Mouse (Mus musculus) testis, adult 2 months (tissue): ENCODE measurements at regions not wholly inside any gene's neighbourhood (a gene's known extent, or its start where the extent isn't known, plus 50 kb on each side); places are given as distances from the start of the nearest gene placed in this dataset.

Experiments used
- H3K27ac ChIP-seq: fragments of 200-500 bp; 2 replicates; pipeline ENCODE4 v1.5.1; 2012; ENCODE audit warnings: low read depth, low read length; ENCODE audit not compliant: control insufficient read depth, insufficient read depth
- H3K27me3 ChIP-seq: fragments of 200-500 bp; 2 replicates; pipeline ENCODE4 v1.6.1; 2012; ENCODE audit warnings: mild to moderate bottlenecking, low read length, moderate library complexity; ENCODE audit not compliant: control insufficient read depth, insufficient read depth
- H3K36me3 ChIP-seq: fragments of 200-500 bp; 2 replicates; pipeline ENCODE4 v1.6.1; 2012; ENCODE audit warnings: mild to moderate bottlenecking, low read length; ENCODE audit not compliant: control insufficient read depth, insufficient read depth
- H3K4me1 ChIP-seq: fragments of 200-500 bp; 2 replicates; pipeline ENCODE4 v1.6.1; 2012; ENCODE audit warnings: low read length; ENCODE audit not compliant: control insufficient read depth, insufficient read depth
- H3K4me3 ChIP-seq: fragments of 200-500 bp; 2 replicates; pipeline ENCODE4 v1.5.1; 2012; ENCODE audit warnings: low read depth, mild to moderate bottlenecking, low read length, moderate library complexity, mixed read lengths; ENCODE audit not compliant: control insufficient read depth
- CTCF ChIP-seq: fragments of 200-500 bp; IDR thresholded peaks from 2 replicates; pipeline ENCODE4 v1.5.1; 2012; ENCODE audit warnings: low read depth, mild to moderate bottlenecking, inconsistent platforms, low read length, moderate library complexity; ENCODE audit not compliant: control insufficient read depth, insufficient read depth, insufficient replicate concordance
- POLR2A ChIP-seq: fragments of 200-500 bp; IDR thresholded peaks from 2 replicates; pipeline ENCODE4 v1.6.1; 2012; ENCODE audit warnings: low read depth, mild to moderate bottlenecking, inconsistent platforms, low read length, moderate library complexity; ENCODE audit not compliant: control insufficient read depth

DNA sequence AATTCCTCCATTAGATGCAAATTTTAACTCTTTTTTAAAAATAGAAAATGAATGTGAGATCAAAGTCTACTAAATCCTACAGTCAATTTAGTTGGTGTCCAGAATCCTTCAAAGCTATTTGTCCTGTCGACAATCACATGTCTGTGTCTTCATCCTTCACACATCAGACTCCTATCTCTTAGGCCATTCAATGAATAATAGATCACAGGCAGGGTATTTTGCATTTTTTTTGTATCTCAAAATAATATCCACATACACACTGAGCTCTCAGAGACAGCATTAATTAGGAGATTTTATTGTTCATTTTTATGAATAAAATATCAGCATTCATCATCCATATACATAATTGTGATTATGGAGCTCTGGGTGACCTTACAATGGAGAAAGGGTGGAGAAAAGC lies 427.2 kb downstream of the Hao1 start:
- no peaks in the 10 kb centered on the region for H3K4me1 ChIP-seq
- H3K36me3 ChIP-seq: no peaks in the 10 kb centered on the region
- no peaks in the 10 kb centered on the region for H3K27me3 ChIP-seq
- no peak overlapping the region for H3K27ac ChIP-seq
- no peak overlapping the region for H3K4me3 ChIP-seq
- no peak for TF ChIP-seq POLR2A
- no peak for TF ChIP-seq CTCF

DNA sequence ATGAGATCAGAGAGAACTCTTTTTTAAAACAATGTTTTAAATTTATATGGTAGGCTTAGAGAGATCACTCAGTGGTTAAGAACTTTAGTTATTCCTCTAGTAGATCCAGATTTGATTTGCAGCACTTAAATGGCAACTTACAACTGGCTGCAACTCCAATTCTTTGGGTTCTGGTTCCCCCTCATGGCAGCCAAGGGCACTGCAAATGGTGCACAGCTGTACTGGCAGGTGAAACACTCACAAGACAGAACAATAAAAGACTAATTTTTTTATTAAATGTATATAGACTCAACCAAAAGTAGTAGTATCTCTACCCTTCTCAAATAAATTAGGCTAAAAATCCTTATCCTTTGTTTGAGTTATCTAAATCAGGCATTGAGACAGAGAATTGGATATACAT lies 446.9 kb downstream of the Hao1 start:
- Histone ChIP-seq H3K36me3 (no peaks in the 10 kb centered on the region), H3K4me1 (no peaks in the 10 kb centered on the region), H3K27me3 (no peaks in the 10 kb centered on the region), H3K4me3 (no peak overlapping the region), H3K27ac (no peak overlapping the region)
- no peak for TF ChIP-seq POLR2A
- no peak for TF ChIP-seq CTCF

DNA sequence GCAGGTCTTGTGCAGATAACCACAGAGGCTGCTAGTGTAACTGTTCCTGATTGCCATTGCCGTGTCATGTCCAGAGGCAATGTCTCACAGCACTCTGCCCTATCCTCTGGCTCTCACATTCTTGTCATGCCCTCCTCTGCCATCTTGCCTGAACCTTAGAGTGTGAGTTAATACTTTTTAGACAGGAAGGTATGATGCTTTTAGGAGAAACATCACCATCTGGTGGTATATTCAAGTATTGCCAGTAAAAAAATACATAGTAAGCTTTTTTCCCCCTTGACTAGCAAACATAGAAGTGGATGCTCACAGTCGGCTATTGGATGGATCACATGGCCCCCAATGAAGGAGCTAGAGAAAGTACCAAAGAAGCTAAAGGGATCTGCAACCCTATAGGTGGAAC lies 465.8 kb downstream of the Hao1 start:
- no peaks in the 10 kb centered on the region for H3K27me3 ChIP-seq
- no peak overlapping the region for H3K4me3 ChIP-seq
- H3K36me3 ChIP-seq: no peaks in the 10 kb centered on the region
- no peaks in the 10 kb centered on the region for H3K4me1 ChIP-seq
- TF ChIP-seq POLR2A: no peak
- no peak for TF ChIP-seq CTCF
- no peak overlapping the region for H3K27ac ChIP-seq

DNA sequence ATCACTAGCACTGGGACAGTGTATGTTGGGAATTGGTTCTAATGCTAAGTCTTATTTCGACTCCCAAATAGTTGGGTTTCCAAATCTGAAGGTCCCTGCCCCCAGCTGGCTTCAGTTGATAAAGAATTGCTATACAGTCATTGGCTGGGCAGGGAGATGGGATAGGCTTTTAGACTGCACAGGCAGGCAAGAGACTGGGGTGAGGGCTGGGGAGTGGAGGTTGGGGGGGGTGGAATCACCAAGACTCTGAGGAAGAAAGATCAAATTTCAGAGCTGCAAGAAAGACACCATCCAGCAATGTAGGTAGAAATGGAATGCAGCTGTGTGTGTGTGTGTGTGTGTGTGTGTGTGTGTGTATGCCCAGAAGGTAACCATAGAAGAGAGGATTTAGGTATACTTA lies 474.0 kb downstream of the Hao1 start:
- H3K27ac ChIP-seq: no peak overlapping the region
- no peaks in the 10 kb centered on the region for H3K4me1 ChIP-seq
- H3K36me3 ChIP-seq: no peaks in the 10 kb centered on the region
- TF ChIP-seq POLR2A (no peak), CTCF (no peak)
- H3K27me3 ChIP-seq: no peaks in the 10 kb centered on the region
- H3K4me3 ChIP-seq: no peak overlapping the region

DNA sequence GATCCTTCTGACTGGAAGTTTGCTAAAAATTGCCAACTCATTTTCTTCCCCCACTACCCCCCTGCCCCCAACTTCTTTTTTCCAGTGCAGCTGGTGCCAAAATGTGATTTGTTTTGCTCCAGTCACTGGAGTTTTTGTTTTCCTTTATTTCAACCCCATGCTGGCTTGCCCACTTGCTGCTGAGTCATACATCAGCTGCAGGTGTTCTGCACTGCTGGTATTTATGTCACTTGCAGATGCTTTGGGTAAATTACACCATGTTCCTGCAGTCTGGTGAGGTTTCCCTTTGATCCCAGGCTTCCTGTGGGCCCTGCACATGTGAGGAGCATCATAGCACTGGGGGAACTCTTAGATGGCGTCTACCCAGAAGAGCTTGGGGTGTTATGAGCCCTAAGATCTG lies 476.2 kb downstream of the Hao1 start:
- TF ChIP-seq CTCF: no peak
- no peak for TF ChIP-seq POLR2A
- no peaks in the 10 kb centered on the region for H3K27me3 ChIP-seq
- H3K36me3 ChIP-seq: no peaks in the 10 kb centered on the region
- no peaks in the 10 kb centered on the region for H3K4me1 ChIP-seq
- no peak overlapping the region for H3K4me3 ChIP-seq
- H3K27ac ChIP-seq: no peak overlapping the region

DNA sequence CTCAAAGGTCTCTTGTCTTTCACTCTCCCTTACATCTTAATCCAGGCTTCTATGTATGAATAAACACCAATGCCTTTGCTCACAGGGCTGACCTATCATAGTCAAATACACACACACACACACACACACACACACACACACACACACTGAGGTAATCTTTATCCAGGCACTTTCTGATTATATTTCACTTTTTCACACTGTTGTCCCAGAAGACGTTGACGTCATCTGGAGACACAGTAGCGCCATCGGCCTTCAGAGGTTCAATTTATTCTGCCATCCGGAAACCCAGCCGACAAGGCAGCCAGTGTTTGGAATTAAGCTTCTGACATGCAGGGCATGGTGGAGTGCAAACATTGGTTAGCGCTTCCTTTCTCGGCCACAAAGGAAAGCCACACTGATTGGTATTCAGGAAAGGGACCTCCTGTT lies 486.2 kb downstream of the Hao1 start:
- TF ChIP-seq POLR2A: no peak
- no peak for TF ChIP-seq CTCF

DNA sequence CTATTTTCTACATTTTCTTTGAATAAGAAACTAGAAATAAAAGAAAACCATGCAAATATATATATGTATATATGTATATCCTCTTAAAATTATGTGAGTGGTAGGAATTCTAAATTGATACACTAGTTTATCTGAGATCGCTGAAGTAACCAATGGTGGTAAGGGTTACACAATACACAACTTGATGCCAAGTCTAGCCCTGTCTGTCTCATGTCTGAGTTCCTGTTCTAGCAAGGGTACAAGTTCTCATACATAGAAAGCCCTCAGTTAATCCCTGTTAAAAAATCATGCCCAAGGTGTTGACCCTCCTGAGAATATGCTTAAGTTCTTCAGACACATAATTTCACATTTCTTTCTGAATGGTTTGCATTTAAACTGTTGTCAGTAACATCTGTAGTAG lies 486.8 kb downstream of the Hao1 start:
- H3K36me3 ChIP-seq: no peaks in the 10 kb centered on the region
- TF ChIP-seq CTCF (no peak), POLR2A (no peak)
- H3K27ac ChIP-seq: no peak overlapping the region
- no peaks in the 10 kb centered on the region for H3K27me3 ChIP-seq
- no peak overlapping the region for H3K4me3 ChIP-seq
- no peaks in the 10 kb centered on the region for H3K4me1 ChIP-seq

More for the DNA sequence above, 486.2 kb downstream of the Hao1 start:
- no peak overlapping the region for H3K4me3 ChIP-seq
- H3K27ac ChIP-seq: no peak overlapping the region
- H3K4me1 ChIP-seq: no peaks in the 10 kb centered on the region
- H3K36me3 ChIP-seq: no peaks in the 10 kb centered on the region
- no peaks in the 10 kb centered on the region for H3K27me3 ChIP-seq
